Mouse (Mus musculus): ENCODE measurements around the gene Btk.

The Btk gene

DNA sequence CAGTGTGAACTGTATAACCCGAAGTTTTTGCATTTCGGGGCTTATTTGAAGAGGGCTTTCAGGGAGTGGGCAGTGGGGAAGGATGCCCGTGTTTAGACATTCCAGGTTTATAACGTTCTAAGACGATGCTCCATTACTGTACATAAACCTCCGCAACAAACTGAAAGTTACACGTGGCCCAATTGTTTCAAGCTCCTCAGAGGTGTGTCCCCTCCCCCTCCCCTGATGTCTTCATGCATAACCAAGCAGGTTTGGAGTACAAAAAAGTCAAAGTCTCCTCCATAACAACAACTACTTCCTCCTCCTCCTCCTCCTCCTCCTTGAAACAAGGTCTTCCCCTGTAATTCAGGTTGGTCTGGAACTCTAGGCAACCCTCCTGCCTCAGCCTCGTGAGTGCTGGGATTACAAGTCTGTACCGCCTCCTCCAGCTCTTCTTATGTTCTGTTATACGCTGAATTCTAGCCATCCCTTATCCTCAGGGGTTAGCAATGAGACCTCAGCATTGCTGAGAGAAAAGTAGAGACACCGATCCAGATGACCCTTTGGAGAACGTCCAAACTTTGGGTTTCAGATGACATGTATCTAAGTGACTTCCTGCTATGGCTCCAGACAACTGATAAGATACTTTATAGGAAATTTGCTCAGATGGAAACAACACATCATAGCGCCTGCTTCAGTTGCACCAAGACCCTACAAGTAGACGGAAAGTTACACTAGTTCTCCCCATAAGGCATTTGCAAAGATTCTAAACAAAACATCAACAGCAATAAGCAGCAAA lies 2.7 kb downstream of the Btk start:
- DNase-seq (ENCODE audit: low read depth, low spot score), result no peak

DNA sequence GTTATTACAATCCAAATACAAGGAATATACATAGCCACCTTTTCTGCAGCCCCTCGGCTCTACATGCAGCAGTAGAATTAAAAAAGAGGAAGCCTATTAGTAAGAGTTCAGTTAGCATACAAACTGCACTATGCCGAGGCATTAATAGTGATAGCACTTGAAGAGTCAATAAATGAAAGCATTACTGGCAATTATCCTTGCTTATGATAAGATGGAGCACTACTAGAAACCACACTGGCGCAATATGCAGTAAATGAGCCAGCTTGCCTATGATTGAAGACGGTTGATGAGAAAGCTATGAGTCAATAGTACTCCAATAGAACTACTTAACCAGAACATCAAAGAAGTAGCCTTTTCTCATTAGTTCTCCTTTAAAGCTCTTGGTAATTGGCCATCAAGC lies 5.5 kb downstream of the Btk start:
- DNase-seq (ENCODE audit: low read depth, low spot score), result no peak

DNA sequence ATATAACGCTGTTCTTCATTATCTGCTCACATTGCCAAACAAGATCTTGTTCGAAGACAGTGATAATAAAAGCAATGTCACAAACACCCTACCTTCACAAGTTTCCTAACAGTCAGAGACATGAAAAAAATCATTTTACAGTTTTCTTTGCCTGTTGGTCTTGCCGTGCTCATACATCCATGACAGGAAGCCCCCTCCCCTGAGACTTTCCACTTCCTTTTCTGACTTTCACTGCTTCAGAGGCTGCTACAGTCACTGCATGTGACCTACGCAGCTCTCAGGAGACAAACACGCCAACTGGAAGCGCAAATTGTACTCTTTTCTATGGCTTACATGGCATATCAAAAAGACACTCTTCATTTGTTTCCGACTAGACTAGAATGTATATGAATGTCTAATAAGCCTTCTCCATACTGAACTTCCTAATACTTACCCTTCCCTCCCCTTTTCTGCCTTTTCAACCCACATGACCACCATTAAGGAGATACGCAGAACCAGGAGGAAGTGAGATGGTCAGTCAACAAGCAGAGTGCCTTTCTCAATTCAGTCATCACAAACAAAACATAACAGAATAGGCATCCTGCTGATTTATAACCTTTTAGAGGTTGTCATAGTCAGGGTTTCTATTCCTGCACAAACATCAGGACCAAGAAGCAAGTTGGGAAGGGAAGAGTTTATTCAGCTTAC lies 16.7 kb downstream of the Btk start:
- DNase-seq (ENCODE audit: low read depth, low spot score), result peak; percentile 60

DNA sequence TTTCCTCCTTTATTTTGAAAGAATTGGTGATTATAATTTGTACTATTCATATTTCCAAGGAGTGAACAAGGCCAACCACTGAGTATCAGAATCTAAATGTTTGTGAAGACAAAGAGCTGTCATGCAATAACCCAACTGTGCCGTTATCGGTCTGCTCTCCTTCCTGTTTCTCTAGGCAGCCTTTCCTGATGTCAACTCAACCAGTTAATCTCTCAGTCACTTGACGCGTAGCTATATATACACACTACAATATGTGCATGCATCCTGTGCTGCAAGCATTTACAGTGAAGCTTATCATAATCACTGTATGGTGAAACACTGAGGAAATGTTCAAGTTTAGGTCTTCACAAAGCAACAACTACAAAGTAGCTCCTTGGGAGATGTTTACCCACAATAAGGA lies 19.0 kb downstream of the Btk start:
- peak; percentile 27 for DNase-seq (ENCODE audit: low read depth, low spot score)

DNA sequence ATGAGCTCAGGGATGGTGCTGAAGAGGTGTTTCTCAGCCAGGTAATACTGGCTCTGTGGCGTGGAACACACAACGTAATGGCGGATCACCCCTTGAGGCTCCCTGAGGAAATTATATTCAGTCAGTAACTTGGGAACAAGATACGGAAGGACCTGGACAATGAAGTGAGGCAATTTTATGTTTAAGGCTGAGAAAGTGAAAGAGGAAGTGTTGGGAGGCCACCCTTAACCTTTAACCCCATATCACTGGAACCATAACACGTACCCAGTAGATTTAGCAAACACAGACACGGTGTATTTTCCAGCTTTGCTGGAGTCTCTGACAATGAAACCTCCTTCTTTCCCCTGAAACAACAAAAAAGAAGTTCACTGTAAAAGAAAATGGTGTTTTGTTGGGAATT lies 28.9 kb downstream of the Btk start:
- DNase-seq (ENCODE audit: low read depth, low spot score), result no peak

DNA sequence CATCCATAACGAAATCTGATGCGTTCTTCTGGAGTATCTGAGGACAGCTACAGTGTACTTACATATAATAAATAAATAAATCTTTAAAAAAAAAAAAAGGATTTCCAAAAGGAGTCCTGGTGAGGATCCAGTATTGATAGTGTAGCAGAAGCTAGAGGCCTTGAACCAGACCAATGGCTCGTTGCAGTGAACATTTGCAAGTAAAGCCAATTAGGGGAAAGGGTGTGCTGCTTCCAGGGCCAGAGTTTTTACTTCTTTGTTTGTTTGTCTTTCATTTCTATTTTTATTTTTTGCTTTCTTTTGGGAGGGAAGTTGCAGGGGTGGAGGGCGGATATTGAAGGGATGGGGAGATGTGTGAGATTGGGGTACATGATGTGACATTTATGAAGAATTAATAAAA lies 30.0 kb downstream of the Btk start:
- no peak for DNase-seq (ENCODE audit: low read depth, low spot score)

DNA sequence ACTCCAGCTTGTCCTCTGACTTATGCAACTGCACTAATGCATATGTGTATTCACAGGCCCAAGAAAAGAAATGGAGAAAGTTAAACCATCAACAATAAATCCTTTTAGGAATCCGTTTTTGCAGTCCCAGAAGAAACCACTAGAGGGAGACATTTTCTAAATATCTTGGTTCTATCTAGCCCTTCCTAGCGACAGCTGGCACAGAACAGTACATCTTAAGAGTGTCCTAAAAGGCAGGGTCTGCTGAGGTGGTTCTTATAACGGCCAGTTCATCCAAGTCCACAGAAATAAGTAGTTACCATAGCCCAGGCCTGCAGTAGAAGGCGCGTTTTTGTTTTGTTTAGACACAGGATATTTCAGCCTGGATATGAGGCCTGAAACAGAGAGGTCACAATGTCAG lies 32.5 kb downstream of the Btk start:
- DNase-seq (ENCODE audit: low read depth, low spot score), result peak; percentile 64

DNA sequence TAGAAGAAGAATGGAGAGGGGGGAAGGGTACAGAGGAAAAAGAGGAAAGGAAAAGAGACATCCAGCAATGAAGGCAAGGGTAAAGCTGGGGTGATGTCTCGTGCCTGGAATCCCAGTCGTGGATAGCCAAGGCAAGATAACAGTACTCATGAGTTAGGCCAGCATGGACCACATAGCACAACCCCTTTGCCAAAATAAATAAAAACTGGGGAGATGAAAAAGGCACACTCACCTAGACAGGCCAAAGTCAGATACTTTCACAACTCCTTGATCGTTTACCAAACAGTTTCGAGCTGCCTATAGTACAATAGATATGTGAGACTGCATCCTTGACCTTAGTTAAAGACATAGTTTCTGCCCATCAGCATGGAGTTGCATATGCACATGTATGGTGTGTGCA lies 36.0 kb downstream of the Btk start:
- no peak for DNase-seq (ENCODE audit: low read depth, low spot score)

DNA sequence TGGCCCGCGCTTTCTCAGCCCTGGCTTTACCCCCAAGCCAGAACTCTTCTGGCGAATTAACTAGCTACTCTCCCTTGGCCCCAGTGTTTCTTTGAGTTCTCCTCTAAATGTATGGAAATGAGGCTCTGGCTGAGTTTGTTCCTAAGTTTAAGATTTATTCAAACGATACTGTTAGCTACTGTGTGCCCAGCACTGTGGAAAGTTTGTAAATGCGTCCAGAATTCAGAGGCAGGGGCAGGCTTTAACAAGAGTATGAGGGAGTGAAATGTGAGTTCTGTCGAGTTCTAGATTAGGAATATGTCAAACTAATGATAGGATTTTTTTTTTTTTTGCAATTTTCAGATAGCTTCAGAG lies 41.4 kb downstream of the Btk start:
- DNase-seq (ENCODE audit: low read depth, low spot score), result no peak

DNA sequence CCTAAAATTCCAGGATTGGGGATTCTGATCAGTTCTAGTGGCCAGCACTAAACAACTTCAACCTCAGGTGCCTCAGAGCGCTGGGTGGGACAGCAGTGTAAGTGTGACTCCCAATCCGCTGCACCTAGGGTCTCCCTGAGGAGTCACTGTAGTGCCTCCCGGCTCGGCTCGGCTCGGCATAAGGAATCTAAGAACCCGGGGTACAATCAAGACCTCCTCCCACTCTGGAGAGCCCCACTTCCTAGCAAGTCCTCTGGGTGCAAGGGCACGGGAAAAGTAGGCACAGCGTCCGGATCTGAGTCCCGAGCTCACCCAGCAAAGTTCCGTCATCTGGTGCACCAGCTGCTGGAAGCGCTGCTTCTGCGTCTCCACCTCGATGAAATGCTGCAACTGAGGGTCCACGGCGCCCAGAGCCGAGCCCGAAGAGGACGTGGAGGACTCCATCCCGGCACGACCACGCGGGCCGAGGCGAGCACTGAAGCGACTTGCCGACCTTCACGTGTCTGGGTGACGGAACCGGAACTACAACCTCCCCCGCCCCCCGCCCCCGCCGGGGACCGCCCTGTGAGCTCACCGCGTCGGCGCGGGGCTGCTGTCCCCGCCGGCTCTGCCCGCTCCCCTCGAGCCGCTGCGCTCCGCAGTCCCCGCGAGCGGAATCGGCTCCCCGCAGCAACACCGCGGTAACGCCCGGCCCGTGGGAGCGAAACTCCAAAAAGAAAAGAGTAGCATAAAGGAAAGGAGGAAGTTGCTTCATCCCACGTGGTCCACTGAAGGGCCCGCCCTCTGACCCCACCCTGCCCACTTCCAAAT lies 42.0 kb downstream of the Btk start, which contains the start of gene Timm8a1:
Gene Timm8a1, minus strand, starts transcription at position 721 of the 810 bp plus-strand sequence.
- peak; percentile 77 for DNase-seq (ENCODE audit: low read depth, low spot score)

DNA sequence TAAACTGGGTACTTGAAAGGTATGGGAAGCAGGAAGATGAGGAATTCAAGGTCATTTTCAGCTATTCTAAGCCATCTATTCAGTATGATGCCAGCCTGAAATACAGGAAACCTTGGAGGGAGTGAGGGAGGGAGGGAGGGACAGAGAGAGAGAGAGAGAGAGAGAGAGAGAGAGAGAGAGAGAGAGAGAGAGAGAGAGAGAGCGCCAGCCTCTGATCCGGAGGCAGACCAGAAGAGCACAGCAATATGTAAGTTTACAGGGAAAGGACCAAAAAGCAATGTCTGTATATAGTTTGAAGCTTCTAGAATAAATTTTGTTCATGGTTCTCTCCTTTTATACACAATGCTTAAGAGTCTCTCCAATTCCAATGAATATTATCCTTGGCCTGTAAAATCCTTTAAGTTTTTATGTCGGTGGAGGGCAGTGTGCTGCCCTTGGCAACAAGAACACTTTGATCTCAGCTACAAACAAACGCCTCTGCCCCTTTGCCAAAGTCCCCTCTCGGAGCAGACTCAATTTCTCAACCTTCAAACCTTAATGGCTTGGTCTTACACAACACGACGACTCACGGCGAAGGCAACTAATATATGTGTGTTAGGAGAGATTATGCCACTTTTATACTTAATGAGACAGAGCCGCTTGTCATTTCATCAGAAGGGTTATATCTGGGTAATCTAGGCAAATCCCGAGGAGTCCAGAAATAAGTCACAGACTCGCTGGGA lies 42.8 kb downstream of the Btk start:
- peak; percentile 35 for DNase-seq (ENCODE audit: low read depth, low spot score)

DNA sequence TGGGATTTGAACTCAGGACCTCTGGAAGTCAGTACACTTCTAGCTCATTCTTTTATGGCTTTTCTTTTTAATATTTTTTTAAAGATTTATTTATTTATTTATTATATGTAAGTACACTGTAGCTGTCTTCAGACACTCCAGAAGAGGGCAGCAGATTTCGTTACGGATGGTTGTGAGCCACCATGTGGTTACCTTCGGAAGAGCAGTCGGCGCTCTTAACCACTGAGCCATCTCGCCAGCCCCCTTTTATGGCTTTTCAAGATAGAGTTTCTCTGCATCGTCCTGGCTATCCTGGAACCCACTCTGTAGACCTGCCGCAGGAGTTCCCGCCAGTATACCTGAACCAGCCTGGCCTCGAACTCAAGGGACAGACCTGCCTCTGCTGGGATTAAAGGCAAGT lies 43.6 kb downstream of the Btk start:
- DNase-seq (ENCODE audit: low read depth, low spot score), result peak; percentile 74

DNA sequence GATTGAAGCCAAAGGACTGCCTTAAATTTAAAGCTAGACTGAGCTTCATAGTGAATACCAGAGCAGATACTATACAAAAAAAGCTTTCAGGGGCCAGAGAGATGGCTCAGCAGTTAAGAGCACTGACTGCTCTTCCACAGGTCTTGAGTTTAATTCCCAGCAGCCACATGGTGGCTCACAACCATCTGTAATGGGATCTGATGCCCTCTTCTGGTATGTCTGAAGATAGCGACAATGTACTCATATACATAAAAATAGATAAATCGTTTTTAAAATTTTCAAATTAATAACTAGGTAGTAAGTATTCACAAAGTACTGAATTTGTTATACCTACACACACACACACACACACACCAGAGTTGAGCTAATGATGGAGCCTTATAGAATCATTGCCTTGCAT lies 50.0 kb downstream of the Btk start:
- no peak for DNase-seq (ENCODE audit: low read depth, low spot score)

DNA sequence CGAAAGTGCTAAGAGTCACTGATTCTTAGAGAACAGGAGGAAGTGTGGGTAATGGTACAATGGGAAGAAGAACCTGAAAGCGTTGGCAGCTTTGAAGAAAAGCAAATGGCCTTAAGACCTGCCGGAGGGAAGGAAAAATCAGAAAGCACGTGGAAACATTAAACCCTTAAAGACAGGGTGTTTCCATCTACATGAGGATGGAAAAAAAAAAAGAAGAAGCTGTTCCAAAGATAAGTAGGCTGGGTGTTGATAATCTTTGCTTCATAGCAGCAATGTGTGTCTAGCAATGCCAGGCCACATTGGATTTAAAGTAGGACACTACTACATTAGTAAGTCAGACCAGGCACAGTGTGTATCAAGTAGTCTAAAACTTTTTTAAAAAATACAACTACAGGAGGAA lies 58.1 kb downstream of the Btk start:
- DNase-seq (ENCODE audit: low read depth, low spot score), result no peak

DNA sequence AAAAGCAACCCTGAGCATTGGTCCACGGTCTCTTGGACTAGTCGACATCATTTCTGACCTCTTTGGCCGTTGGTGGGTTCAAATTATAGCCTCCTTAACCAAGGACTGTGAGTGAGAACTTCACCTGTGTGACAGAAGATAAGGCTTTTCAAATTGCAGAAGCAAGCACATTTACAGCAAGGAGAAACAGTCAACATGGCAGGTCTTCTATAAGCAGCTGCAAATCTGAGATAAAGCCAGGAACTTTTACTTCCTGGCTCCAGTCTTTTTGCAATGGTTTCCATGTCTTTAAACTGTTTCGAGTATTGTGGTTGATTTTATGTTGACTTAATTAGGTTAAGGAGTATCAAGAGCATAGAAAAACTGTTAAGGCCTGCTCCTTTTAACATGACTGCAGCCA lies 59.6 kb downstream of the Btk start:
- DNase-seq (ENCODE audit: low read depth, low spot score), result no peak

DNA sequence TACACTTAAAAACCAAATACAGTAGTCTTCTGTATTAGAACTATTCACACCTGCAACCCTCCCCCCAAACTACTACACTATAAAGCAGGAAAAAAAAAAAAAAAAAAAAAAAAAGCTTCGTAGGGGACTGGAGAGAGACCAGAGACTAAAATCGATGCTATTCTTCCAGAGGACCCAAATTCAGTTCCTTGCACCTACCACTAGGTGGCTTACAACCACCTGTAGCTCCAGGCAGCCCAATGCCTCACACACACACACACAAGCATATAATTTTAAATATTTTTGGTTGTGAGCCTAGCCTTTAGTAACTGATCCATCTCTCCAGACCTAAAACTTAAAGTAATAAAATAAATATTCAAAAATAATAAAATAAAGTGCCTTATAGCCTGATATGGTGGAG lies 73.9 kb downstream of the Btk start:
- peak; percentile 31 for DNase-seq (ENCODE audit: low read depth, low spot score)

DNA sequence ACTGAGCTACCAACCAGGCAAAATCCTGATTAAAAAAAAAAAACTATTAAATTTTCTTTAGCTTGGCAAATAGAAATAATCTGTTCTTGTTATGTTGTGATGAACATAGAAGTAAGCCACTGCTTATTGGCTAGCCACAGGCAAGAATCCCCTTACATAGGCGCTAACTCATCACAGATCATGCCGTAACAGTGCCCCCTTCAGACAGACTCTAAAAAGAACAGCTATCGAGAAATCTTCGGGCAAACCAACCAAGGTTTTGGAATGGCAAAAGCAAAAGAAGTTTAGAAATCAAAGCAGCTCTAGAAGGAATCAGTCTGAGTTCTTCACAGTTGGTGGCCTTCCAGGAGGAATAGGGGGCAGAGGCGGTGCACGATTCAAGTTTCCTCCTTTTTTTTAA lies 75.4 kb downstream of the Btk start:
- DNase-seq (ENCODE audit: low read depth, low spot score), result no peak

DNA sequence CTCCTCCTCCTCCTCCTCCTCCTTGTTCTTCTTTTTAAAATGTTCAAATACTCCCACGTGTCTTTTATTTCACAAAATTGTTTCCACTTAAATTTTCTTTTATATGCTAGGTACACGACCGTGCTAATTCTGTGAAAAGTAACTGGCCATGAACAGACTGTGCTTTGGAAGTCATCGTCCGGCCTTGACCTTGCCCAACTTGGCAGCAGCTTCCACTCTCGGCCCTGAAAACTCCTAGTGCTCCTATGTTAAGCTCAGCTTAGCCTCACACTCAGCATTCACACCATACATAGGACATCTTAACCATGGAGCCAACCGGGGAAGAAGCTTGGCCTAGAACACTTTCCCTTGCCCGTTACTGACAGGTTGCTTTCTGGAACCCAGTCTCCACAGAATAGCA lies 82.7 kb downstream of the Btk start:
- DNase-seq (ENCODE audit: low read depth, low spot score), result no peak
